Mouse (Mus musculus) olfactory bulb, adult 2 months (tissue): Measurements from ENCODE around the gene Rhbg.

Source experiments
- CTCF ChIP-seq: fragments of 200-500 bp; IDR thresholded peaks from 2 replicates; pipeline ENCODE4 v1.5.1; 2012; ENCODE audit warnings: low read depth, mild to moderate bottlenecking, low read length, moderate library complexity; ENCODE audit not compliant: insufficient read depth
- POLR2A ChIP-seq: fragments of 200-500 bp; IDR thresholded peaks from 2 replicates; pipeline ENCODE4 v1.6.1; 2012; ENCODE audit warnings: mild to moderate bottlenecking, low read depth, low read length, moderate library complexity; ENCODE audit not compliant: insufficient read depth

GRCm38 (mm10) chr3:88221519-88222390, 32.8 kb downstream of the Rhbg start:
- no peak for TF ChIP-seq CTCF
- no peak for TF ChIP-seq POLR2A
